Mouse (Mus musculus) neural tube, embryonic 12.5 days (tissue): ENCODE measurements around the gene Dok5. TPM values are rescaled to one million over a fixed set of nuclear protein-coding genes. Genes with fewer than 3 reads are reported as not detected.

Experiments
- ATAC-seq: fragments of 200-750 bp; cut with Nextera tagmentation; 2 replicates; pipeline ENCODE4 v1.8.0; 2017; ENCODE audit warnings: low read depth, mild to moderate bottlenecking, moderate TSS enrichment, moderate library complexity; ENCODE audit not compliant: low FRiP score
- H3K27ac ChIP-seq: fragments of 300-500 bp; sonication (generic); 2 replicates; pipeline ENCODE4 v1.5.1; 2016
- H3K27me3 ChIP-seq: fragments of 300-500 bp; sonication (generic); replicated peaks from 2 replicates; pipeline ENCODE4 v1.6.1; 2016; ENCODE audit warnings: mild to moderate bottlenecking
- H3K36me3 ChIP-seq: fragments of 300-500 bp; sonication (generic); 2 replicates; pipeline ENCODE4 v1.6.1; 2016; ENCODE audit warnings: mild to moderate bottlenecking
- H3K4me1 ChIP-seq: fragments of 300-500 bp; sonication (generic); 2 replicates; pipeline ENCODE4 v1.6.1; 2016
- H3K4me2 ChIP-seq: fragments of 300-500 bp; sonication (generic); replicated peaks from 2 replicates; pipeline ENCODE4 v1.6.1; 2016; ENCODE audit warnings: mild to moderate bottlenecking
- H3K4me3 ChIP-seq: fragments of 300-500 bp; sonication (generic); 2 replicates; pipeline ENCODE4 v1.5.1; 2016
- H3K9ac ChIP-seq: fragments of 300-500 bp; sonication (generic); 2 replicates; pipeline ENCODE4 v1.6.1; 2016; ENCODE audit warnings: mild to moderate bottlenecking
- H3K9me3 ChIP-seq: fragments of 300-500 bp; sonication (generic); 2 replicates; pipeline ENCODE4 v1.6.1; 2016; ENCODE audit warnings: mild to moderate bottlenecking
- WGBS: fragments of 180-500 bp; shearing (Covaris S2); methylation state at CpG from one replicate; pipeline ENCODE4 v1.1.7; 2016; 5-methylcytosine and 5-hydroxymethylcytosine counted together
- polyA plus RNA-seq: library from polyadenylated mRNA; unstranded; fragments of >200 nt; fragmentation: Nextera tagmentation; extraction: Ambion mirVana; gene quantifications from 2 replicates; pipeline ENCODE4 v1.2.1, GENCODE M21; 2016

The Dok5 gene
- polyA plus RNA-seq, 1 experiment from 2014 or later = 37.5 TPM

GRCm38 (mm10) chr2:170772885-170773270, 41.3 kb downstream of the Dok5 start:
- no peak overlapping the region for H3K4me3 ChIP-seq
- H3K9ac ChIP-seq = no peak overlapping the region
- H3K4me1 ChIP-seq = peaks cover 24% of the 10 kb centered on the region
- no peaks in the 10 kb centered on the region for H3K36me3 ChIP-seq
- no peak overlapping the region; the same call in 1 of the 2 replicates for H3K27ac ChIP-seq
- no peaks in the 10 kb centered on the region for H3K9me3 ChIP-seq
- H3K27me3 ChIP-seq = no peaks in the 10 kb centered on the region
- 34% methylated on average over 8 of the region's 8 CpGs for WGBS
- peak; percentile 41; the same call in 1 of the 2 replicates for ATAC-seq
- peak overlapping the region; percentile 52 for H3K4me2 ChIP-seq

- no peak for ATAC-seq
- no peaks in the 10 kb centered on the region for H3K36me3 ChIP-seq
- no peaks in the 10 kb centered on the region for H3K9me3 ChIP-seq
- no peak overlapping the region for H3K9ac ChIP-seq
- WGBS = 69% methylated on average over 15 of the region's 15 CpGs
- H3K27ac ChIP-seq = no peak overlapping the region
- H3K4me3 ChIP-seq = no peak overlapping the region
- H3K4me1 ChIP-seq = peaks cover 22% of the 10 kb centered on the region
- H3K4me2 ChIP-seq = no peak overlapping the region
- H3K27me3 ChIP-seq = no peaks in the 10 kb centered on the region
Observed at GRCm38 (mm10) chr2:170775577-170775976, 44.0 kb downstream of the Dok5 start.

- no peak overlapping the region for H3K4me3 ChIP-seq
- no peaks in the 10 kb centered on the region for H3K9me3 ChIP-seq
- peaks cover 19% of the 10 kb centered on the region for H3K4me1 ChIP-seq
- ATAC-seq = no peak
- no peaks in the 10 kb centered on the region for H3K36me3 ChIP-seq
- 92% methylated on average over 11 of the region's 11 CpGs for WGBS
- no peak overlapping the region for H3K4me2 ChIP-seq
- no peaks in the 10 kb centered on the region for H3K27me3 ChIP-seq
- no peak overlapping the region for H3K9ac ChIP-seq
- H3K27ac ChIP-seq = no peak overlapping the region
Observed at GRCm38 (mm10) chr2:170776107-170776506, 44.5 kb downstream of the Dok5 start.

GRCm38 (mm10) chr2:170777572-170777971, 46.0 kb downstream of the Dok5 start:
- WGBS = 85% methylated on average over 6 of the region's 6 CpGs
- H3K9me3 ChIP-seq = no peaks in the 10 kb centered on the region

GRCm38 (mm10) chr2:170780010-170780750, 48.6 kb downstream of the Dok5 start:
- H3K9me3 ChIP-seq = no peaks in the 10 kb centered on the region
- no peak overlapping the region for H3K9ac ChIP-seq
- H3K27me3 ChIP-seq = no peaks in the 10 kb centered on the region
- H3K36me3 ChIP-seq = no peaks in the 10 kb centered on the region
- no peak overlapping the region for H3K27ac ChIP-seq
- H3K4me1 ChIP-seq = no peaks in the 10 kb centered on the region; the same call in 1 of the 2 replicates
- 87% methylated on average over 11 of the region's 11 CpGs for WGBS
- H3K4me2 ChIP-seq = no peak overlapping the region
- ATAC-seq = no peak
- no peak overlapping the region for H3K4me3 ChIP-seq

More at GRCm38 (mm10) chr2:170777572-170777971, 46.0 kb downstream of the Dok5 start:
- H3K27me3 ChIP-seq = no peaks in the 10 kb centered on the region
- H3K4me2 ChIP-seq = no peak overlapping the region
- H3K9ac ChIP-seq = no peak overlapping the region
- no peaks in the 10 kb centered on the region for H3K36me3 ChIP-seq
- ATAC-seq = no peak
- H3K27ac ChIP-seq = no peak overlapping the region
- no peak overlapping the region for H3K4me3 ChIP-seq
- H3K4me1 ChIP-seq = peaks cover 6% of the 10 kb centered on the region

GRCm38 (mm10) chr2:170788101-170788500, 56.5 kb downstream of the Dok5 start:
- no peaks in the 10 kb centered on the region for H3K36me3 ChIP-seq
- no peak overlapping the region for H3K4me2 ChIP-seq
- peaks cover 20% of the 10 kb centered on the region; the same call in 1 of the 2 replicates for H3K9me3 ChIP-seq
- no peak for ATAC-seq
- 95% methylated on average over 10 of the region's 10 CpGs for WGBS
- no peaks in the 10 kb centered on the region for H3K27me3 ChIP-seq
- H3K4me1 ChIP-seq = peaks cover 7% of the 10 kb centered on the region; the same call in 1 of the 2 replicates
- no peak overlapping the region for H3K27ac ChIP-seq
- no peak overlapping the region for H3K4me3 ChIP-seq
- no peak overlapping the region for H3K9ac ChIP-seq

- H3K4me1 ChIP-seq = peaks cover 7% of the 10 kb centered on the region; the same call in 1 of the 2 replicates
- WGBS = 40% methylated on average over 8 of the region's 8 CpGs
- no peaks in the 10 kb centered on the region for H3K36me3 ChIP-seq
- ATAC-seq = no peak
- peaks cover 29% of the 10 kb centered on the region; the same call in 1 of the 2 replicates for H3K9me3 ChIP-seq
- no peak overlapping the region for H3K27ac ChIP-seq
- no peak overlapping the region for H3K9ac ChIP-seq
- no peak overlapping the region for H3K4me2 ChIP-seq
- no peaks in the 10 kb centered on the region for H3K27me3 ChIP-seq
- H3K4me3 ChIP-seq = no peak overlapping the region
Observed at GRCm38 (mm10) chr2:170791332-170792017, 59.9 kb downstream of the Dok5 start.

- Histone ChIP-seq H3K9ac (no peak overlapping the region), H3K4me2 (no peak overlapping the region), H3K4me1 (peaks cover 7% of the 10 kb centered on the region; the same call in 1 of the 2 replicates), H3K27me3 (no peaks in the 10 kb centered on the region), H3K9me3 (peaks cover 15% of the 10 kb centered on the region), H3K36me3 (no peaks in the 10 kb centered on the region; the same call in 1 of the 2 replicates), H3K27ac (no peak overlapping the region), H3K4me3 (no peak overlapping the region)
- 92% methylated on average over 3 of the region's 3 CpGs for WGBS
- no peak for ATAC-seq
Observed at GRCm38 (mm10) chr2:170795242-170795641, 63.6 kb downstream of the Dok5 start.

GRCm38 (mm10) chr2:170802984-170803383, 71.4 kb downstream of the Dok5 start:
- WGBS = 78% methylated on average over 6 of the region's 6 CpGs
- Histone ChIP-seq H3K36me3 (no peaks in the 10 kb centered on the region; the same call in 1 of the 2 replicates), H3K4me3 (no peak overlapping the region), H3K9me3 (peaks cover 5% of the 10 kb centered on the region; the same call in 1 of the 2 replicates), H3K4me2 (no peak overlapping the region), H3K4me1 (peaks cover 9% of the 10 kb centered on the region; the same call in 1 of the 2 replicates), H3K9ac (no peak overlapping the region), H3K27ac (no peak overlapping the region), H3K27me3 (no peaks in the 10 kb centered on the region)
- ATAC-seq = no peak

- Histone ChIP-seq H3K4me1 (peaks cover 18% of the 10 kb centered on the region; the same call in 1 of the 2 replicates), H3K9ac (no peak overlapping the region), H3K36me3 (no peaks in the 10 kb centered on the region), H3K27ac (no peak overlapping the region), H3K4me2 (no peak overlapping the region), H3K27me3 (no peaks in the 10 kb centered on the region), H3K9me3 (no peaks in the 10 kb centered on the region), H3K4me3 (no peak overlapping the region)
- 66% methylated on average over 12 of the region's 12 CpGs for WGBS
- no peak for ATAC-seq
Observed at GRCm38 (mm10) chr2:170807555-170808258, 76.1 kb downstream of the Dok5 start.

- no peaks in the 10 kb centered on the region for H3K9me3 ChIP-seq
- H3K4me2 ChIP-seq = no peak overlapping the region
- WGBS = 36% methylated on average over 10 of the region's 10 CpGs
- H3K9ac ChIP-seq = no peak overlapping the region
- no peak overlapping the region for H3K27ac ChIP-seq
- no peaks in the 10 kb centered on the region for H3K27me3 ChIP-seq
- peak; percentile 30; the same call in 1 of the 2 replicates for ATAC-seq
- peaks cover 18% of the 10 kb centered on the region; the same call in 1 of the 2 replicates for H3K4me1 ChIP-seq
- H3K36me3 ChIP-seq = no peaks in the 10 kb centered on the region
- no peak overlapping the region for H3K4me3 ChIP-seq
Observed at GRCm38 (mm10) chr2:170808259-170808789, 76.7 kb downstream of the Dok5 start.

GRCm38 (mm10) chr2:170811356-170811755, 79.7 kb downstream of the Dok5 start:
- Histone ChIP-seq H3K27ac (no peak overlapping the region), H3K4me2 (no peak overlapping the region), H3K4me1 (peaks cover 14% of the 10 kb centered on the region; the same call in 1 of the 2 replicates), H3K36me3 (no peaks in the 10 kb centered on the region), H3K9me3 (no peaks in the 10 kb centered on the region), H3K9ac (no peak overlapping the region), H3K4me3 (no peak overlapping the region), H3K27me3 (no peaks in the 10 kb centered on the region)
- ATAC-seq = no peak
- WGBS = 74% methylated on average over 9 of the region's 9 CpGs
